Mouse (Mus musculus): Measurements from ENCODE around the gene Car12. TPM values are rescaled to one million over a fixed set of nuclear protein-coding genes. Genes with fewer than 3 reads are reported as not detected.
"Not testable (repeated sequence)": the region's sequence is repeated elsewhere in the genome, so short reads cannot be mapped to it uniquely, and the experiment has no call there.

Car12 gene
- polyA plus RNA-seq, 1 experiment from 2014 or later, result 1.6 TPM

DNA sequence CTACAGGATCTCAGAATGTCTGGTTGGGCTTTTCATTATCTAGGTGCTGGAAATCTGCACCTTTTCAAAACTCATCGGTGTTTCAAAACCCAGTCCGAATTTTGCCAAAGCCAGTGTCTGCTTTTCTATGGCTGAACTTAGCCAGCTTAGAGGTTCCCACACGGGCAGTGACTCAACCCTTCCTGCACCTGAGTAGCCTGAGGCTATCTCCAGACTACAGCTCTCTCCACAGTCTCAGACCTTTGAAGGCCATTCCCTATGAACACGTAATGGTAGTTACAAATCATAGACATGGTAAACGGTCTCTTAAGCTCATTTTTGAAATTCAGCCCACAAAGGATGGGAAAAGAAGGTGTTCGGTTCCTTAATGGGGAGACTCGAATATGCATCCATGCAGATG lies 26.0 kb downstream of the Car12 start:
- no peaks in the 10 kb centered on the region for H3K9me3 ChIP-seq
- no peak overlapping the region for H3K4me2 ChIP-seq
- no peak overlapping the region for H3K4me3 ChIP-seq (replicated peaks)
- 89% methylated on average over 7 of the region's 7 CpGs for WGBS
- H3K4me1 ChIP-seq, result no peaks in the 10 kb centered on the region
- H3K27me3 ChIP-seq, result no peaks in the 10 kb centered on the region
- no peak overlapping the region for H3K27ac ChIP-seq
- H3K9ac ChIP-seq, result no peak overlapping the region
- no peaks in the 10 kb centered on the region for H3K36me3 ChIP-seq (replicated peaks)
- no peak for ATAC-seq (ENCODE audit: low FRiP score)

DNA sequence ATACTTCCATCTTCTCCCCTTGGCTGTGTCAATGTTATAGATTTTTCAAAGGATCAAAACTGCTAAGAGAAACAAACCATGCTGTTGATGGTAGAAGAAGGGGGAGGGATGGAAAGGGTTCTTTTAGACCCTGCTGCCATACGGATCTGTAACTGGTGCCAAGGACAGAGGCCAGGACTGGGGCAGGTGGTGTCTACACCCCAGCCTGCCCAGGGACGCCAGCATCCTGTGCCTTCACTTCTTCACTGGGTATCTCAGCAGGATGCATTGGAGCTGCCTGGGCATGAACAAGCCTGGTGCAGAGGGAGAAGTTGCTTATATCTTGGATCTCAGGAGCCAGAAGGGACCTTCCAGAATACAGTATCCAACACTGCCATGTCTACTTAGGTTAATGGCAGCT lies 31.0 kb downstream of the Car12 start:
- ATAC-seq (ENCODE audit: low FRiP score), result no peak
- H3K36me3 ChIP-seq (replicated peaks), result no peaks in the 10 kb centered on the region
- no peaks in the 10 kb centered on the region for H3K27me3 ChIP-seq
- no peak overlapping the region for H3K4me3 ChIP-seq (replicated peaks)
- no peak overlapping the region for H3K9ac ChIP-seq
- 84% methylated on average over 2 of the region's 2 CpGs for WGBS
- no peak overlapping the region for H3K4me2 ChIP-seq
- no peak overlapping the region for H3K27ac ChIP-seq
- H3K9me3 ChIP-seq, result no peaks in the 10 kb centered on the region
- no peaks in the 10 kb centered on the region for H3K4me1 ChIP-seq

DNA sequence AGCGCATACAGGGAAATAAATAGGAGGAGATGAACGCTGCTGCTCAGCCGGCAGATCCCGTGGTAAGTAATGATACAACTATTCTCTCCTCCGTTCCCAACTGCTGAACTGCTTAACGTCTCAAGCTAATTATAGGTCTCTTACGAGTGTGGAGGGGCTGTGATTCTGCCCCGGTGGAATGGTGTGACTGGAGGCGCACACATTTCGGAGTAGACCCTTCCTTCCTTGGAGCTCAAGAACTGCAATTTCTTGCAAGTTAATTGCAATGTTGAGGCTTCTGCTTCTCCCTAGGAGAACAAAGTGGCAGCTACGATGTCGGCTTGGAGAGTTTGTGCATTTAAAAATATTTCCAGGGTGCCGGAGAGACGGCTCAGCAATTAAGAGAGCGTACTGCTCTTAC lies 34.9 kb downstream of the Car12 start:
- no peak for ATAC-seq (ENCODE audit: low FRiP score)
- Histone ChIP-seq H3K9me3 (no peaks in the 10 kb centered on the region), H3K9ac (no peak overlapping the region), H3K27me3 (no peaks in the 10 kb centered on the region), H3K36me3 (replicated peaks) (no peaks in the 10 kb centered on the region), H3K4me1 (no peaks in the 10 kb centered on the region), H3K4me3 (replicated peaks) (no peak overlapping the region), H3K4me2 (no peak overlapping the region), H3K27ac (no peak overlapping the region)
- WGBS, result 87% methylated on average over 15 of the region's 15 CpGs

DNA sequence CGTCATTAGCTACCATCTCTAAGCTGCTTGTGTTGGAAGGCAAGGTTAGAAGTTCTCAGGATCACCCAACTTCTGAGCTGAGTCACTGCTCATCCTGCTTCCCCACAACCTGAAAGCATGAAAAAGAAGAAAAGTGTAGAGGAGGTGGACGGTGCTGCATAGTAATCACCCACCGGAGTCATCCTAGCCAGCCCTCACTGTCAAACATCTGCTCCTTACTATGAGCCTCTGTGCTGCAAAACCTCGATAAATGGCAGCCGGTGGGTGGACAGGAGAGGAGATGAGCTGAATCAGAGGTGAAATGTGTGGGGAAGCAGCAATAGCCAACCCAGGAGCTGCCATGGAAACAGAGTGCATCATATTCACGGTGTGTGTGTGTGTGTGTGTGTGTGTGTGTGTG lies 39.4 kb downstream of the Car12 start:
- H3K4me3 ChIP-seq (replicated peaks), result no peak overlapping the region
- H3K4me2 ChIP-seq, result no peak overlapping the region
- no peaks in the 10 kb centered on the region for H3K36me3 ChIP-seq (replicated peaks)
- no peak overlapping the region for H3K9ac ChIP-seq
- no peaks in the 10 kb centered on the region for H3K9me3 ChIP-seq
- no peak for ATAC-seq (ENCODE audit: low FRiP score)
- WGBS, result 83% methylated on average over 6 of the region's 6 CpGs
- H3K4me1 ChIP-seq, result no peaks in the 10 kb centered on the region
- H3K27me3 ChIP-seq, result no peaks in the 10 kb centered on the region
- H3K27ac ChIP-seq, result no peak overlapping the region

GRCm38 (mm10) chr9:66760991-66761390 lies 47.5 kb downstream of the Car12 start:
- Histone ChIP-seq H3K4me3 (replicated peaks) (no peak overlapping the region), H3K9ac (no peak overlapping the region), H3K27me3 (no peaks in the 10 kb centered on the region), H3K4me1 (no peaks in the 10 kb centered on the region), H3K4me2 (no peak overlapping the region), H3K27ac (no peak overlapping the region), H3K36me3 (replicated peaks) (no peaks in the 10 kb centered on the region), H3K9me3 (no peaks in the 10 kb centered on the region)
- no peak for ATAC-seq (ENCODE audit: low FRiP score)
- 78% methylated on average over 1 of the region's 1 CpGs for WGBS

DNA sequence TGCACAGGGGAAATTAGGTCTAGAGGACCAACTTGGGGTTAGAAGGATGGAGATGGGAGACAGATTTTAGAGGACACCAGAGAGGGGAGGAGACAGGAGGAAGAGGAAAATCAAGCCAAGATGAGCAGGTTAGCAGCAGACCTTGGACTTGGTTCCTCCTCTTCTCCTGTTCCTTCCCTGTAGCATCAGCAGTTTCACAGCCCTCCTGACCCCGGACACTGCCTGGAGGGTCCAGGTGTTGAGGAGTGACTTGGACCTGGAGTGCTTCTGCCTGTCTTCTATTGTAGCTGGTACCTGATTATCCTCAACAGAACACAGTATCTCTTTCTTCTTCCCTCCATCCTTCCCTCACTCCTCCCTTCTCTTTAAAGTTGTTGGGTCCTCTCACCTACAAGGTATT lies 55.2 kb downstream of the Car12 start:
- no peak for ATAC-seq (ENCODE audit: low FRiP score)
- WGBS, result 86% methylated on average over 1 of the region's 1 CpGs
- Histone ChIP-seq H3K36me3 (replicated peaks) (no peaks in the 10 kb centered on the region), H3K4me3 (replicated peaks) (no peak overlapping the region), H3K27ac (no peak overlapping the region), H3K4me2 (no peak overlapping the region), H3K4me1 (no peaks in the 10 kb centered on the region), H3K9me3 (no peaks in the 10 kb centered on the region), H3K9ac (no peak overlapping the region), H3K27me3 (no peaks in the 10 kb centered on the region)

DNA sequence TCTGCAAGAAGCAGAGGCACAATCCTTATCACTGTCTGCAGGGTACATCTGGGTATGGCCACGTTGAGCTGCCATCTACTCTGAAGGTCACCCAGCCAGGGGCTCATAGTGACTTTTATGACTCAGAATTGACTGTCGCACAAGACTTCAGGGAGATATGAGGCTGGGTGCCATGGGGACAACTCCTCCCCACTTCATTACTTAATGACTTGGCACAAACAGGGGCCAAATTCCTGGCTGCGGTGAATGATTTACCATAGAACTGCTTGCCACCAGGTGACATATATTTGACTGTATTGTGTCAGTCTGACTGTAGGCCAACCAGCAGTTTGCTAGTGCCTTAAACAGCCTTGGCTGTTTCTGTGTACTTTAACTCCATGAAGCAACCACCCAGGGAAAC lies 55.8 kb downstream of the Car12 start:
- ATAC-seq (ENCODE audit: low FRiP score), result no peak
- no peak overlapping the region for H3K4me3 ChIP-seq (replicated peaks)
- WGBS, result 88% methylated on average over 3 of the region's 3 CpGs
- H3K27me3 ChIP-seq, result no peaks in the 10 kb centered on the region
- H3K4me2 ChIP-seq, result no peak overlapping the region
- no peaks in the 10 kb centered on the region for H3K4me1 ChIP-seq
- no peak overlapping the region for H3K9ac ChIP-seq
- H3K36me3 ChIP-seq (replicated peaks), result no peaks in the 10 kb centered on the region
- H3K9me3 ChIP-seq, result no peaks in the 10 kb centered on the region
- no peak overlapping the region for H3K27ac ChIP-seq

DNA sequence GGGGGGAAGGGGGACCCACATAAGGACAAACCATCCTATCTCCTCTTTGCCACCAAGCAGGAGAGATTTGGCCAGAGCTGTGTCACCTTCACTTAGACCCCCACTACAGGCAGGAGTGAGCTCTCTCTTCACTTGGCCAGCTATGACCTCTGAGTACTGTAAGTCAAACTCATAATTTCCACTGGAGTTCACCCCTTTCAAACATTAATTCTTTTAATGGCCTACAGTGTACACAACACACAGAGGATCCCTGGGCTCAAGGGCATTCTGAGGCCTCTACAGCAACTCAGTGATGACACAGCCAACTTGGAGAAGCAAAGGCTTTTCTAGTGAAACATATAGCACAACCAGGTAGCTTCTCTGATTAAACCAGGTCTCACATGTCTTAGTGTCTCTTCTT lies 57.2 kb downstream of the Car12 start:
- no peak overlapping the region for H3K27ac ChIP-seq
- no peak for ATAC-seq (ENCODE audit: low FRiP score)
- no peaks in the 10 kb centered on the region for H3K4me1 ChIP-seq
- no peaks in the 10 kb centered on the region for H3K27me3 ChIP-seq
- H3K9ac ChIP-seq, result no peak overlapping the region
- H3K36me3 ChIP-seq (replicated peaks), result no peaks in the 10 kb centered on the region
- H3K4me3 ChIP-seq (replicated peaks), result no peak overlapping the region
- no peaks in the 10 kb centered on the region for H3K9me3 ChIP-seq
- no peak overlapping the region for H3K4me2 ChIP-seq

GRCm38 (mm10) chr9:66784552-66784951 lies 71.1 kb downstream of the Car12 start:
- not testable (repeated sequence) for H3K27me3 ChIP-seq; H3K4me1 ChIP-seq; ATAC-seq (ENCODE audit: low FRiP score); H3K9me3 ChIP-seq; H3K4me2 ChIP-seq; H3K9ac ChIP-seq; H3K27ac ChIP-seq; H3K4me3 ChIP-seq (replicated peaks)
- H3K36me3 ChIP-seq (replicated peaks), result peaks cover 13% of the 10 kb centered on the region; the same call in 1 of the 2 replicates
- WGBS, result 83% methylated on average over 1 of the region's 3 CpGs

GRCm38 (mm10) chr9:66787821-66788220 lies 74.3 kb downstream of the Car12 start:
- no peak overlapping the region for H3K4me2 ChIP-seq
- H3K27me3 ChIP-seq, result no peaks in the 10 kb centered on the region
- H3K9me3 ChIP-seq, result no peaks in the 10 kb centered on the region
- no peak overlapping the region for H3K9ac ChIP-seq
- no peak for ATAC-seq (ENCODE audit: low FRiP score)
- peaks cover 19% of the 10 kb centered on the region for H3K36me3 ChIP-seq (replicated peaks)
- no peak overlapping the region for H3K27ac ChIP-seq
- no peaks in the 10 kb centered on the region for H3K4me1 ChIP-seq
- H3K4me3 ChIP-seq (replicated peaks), result no peak overlapping the region
- WGBS, result 8% methylated on average over 2 of the region's 2 CpGs

GRCm38 (mm10) chr9:66794629-66795463 lies 81.4 kb downstream of the Car12 start:
- WGBS, result 2% methylated on average over 43 of the region's 43 CpGs
- H3K36me3 ChIP-seq (replicated peaks), result peaks cover 7% of the 10 kb centered on the region
- peaks cover 17% of the 10 kb centered on the region; the same call in 1 of the 2 replicates for H3K4me1 ChIP-seq
- H3K4me2 ChIP-seq, result peak overlapping the region; percentile 80
- peak overlapping the region; percentile 86 for H3K27ac ChIP-seq
- H3K9ac ChIP-seq, result peak overlapping the region; percentile 72
- ATAC-seq (ENCODE audit: low FRiP score), result peak; percentile 69
- no peaks in the 10 kb centered on the region for H3K9me3 ChIP-seq
- peak overlapping the region; percentile 67 for H3K4me3 ChIP-seq (replicated peaks)
- H3K27me3 ChIP-seq, result 0 out of 2 replicates have a peak, but pooled peaks cover 10% of the 10 kb centered on the region

DNA sequence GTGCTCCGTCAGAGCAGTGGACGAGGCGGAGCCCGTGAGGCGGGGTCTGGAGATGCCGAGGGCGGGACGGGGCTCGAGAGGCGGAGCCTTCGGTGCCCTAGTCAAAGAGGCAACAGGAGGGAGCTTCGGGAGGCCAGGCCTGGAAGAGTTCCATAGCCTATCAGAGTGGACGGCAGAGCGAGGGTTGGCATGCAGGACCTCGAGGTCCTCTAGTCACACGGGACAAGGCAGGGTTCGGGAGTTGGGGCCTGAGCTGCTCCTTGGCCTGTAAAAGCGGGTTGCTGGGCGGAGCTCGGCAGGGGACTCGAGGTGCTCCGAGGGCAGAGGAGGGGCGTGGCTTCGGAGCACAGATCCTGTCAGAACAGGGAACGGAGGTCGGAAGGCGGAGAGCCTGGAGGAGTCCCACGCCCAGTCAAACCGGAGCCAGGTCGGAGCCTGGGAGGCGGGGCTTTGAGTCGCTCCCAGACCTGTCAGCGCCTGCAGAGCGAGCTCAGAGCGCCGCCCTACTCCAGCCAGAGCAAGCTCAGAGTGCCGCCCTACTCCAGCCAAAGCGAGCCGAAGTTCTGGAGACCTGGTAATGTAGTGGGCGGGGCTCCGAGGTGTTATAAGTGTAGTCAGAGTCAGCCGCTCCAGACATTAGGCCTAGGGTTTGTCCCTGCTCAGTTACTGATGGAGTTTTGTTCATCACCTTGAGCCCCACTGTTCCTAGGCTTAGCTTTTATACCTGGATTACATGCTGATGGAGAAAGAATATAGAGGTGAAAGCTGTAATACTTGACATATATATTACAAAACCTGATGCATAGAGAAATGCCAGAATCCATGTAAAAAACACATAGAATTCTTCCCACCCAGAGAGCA lies 82.2 kb downstream of the Car12 start, which contains the start of gene Aph1b:
Aph1b (minus strand) TSS at position 27 of the 861 bp plus-strand sequence.
- Histone ChIP-seq H3K4me1 (peaks cover 17% of the 10 kb centered on the region; the same call in 1 of the 2 replicates), H3K9ac (peak within 1 kb of the TSS; percentile 72), H3K36me3 (replicated peaks) (no peaks in the 10 kb centered on the region), H3K27me3 (0 out of 2 replicates have a peak, but pooled peaks cover 10% of the 10 kb centered on the region), H3K27ac (peak within 1 kb of the TSS; percentile 86), H3K9me3 (no peaks in the 10 kb centered on the region), H3K4me3 (replicated peaks) (peak within 1 kb of the TSS; percentile 67), H3K4me2 (peak within 1 kb of the TSS; percentile 80)
- ATAC-seq (ENCODE audit: low FRiP score), result peak; percentile 99
- WGBS, result under 1% methylated on average over 42 of the region's 42 CpGs
